Mouse (Mus musculus) heart, embryonic 11.5 days (tissue): ENCODE results near the gene Selenow. TPM values are rescaled to one million over a fixed set of nuclear protein-coding genes. Genes with fewer than 3 reads are reported as not detected.
"Not testable (repeated sequence)": the region's sequence is repeated elsewhere in the genome, so short reads cannot be mapped to it uniquely, and the experiment has no call there.

Source experiments
- ATAC-seq: fragments of 200-750 bp; cut with Nextera tagmentation; replicated peaks from 2 replicates; pipeline ENCODE4 v1.8.0; 2017; ENCODE audit warnings: moderate library complexity; ENCODE audit not compliant: insufficient number of reproducible peaks, low FRiP score, low TSS enrichment
- H3K27ac ChIP-seq: fragments of 300-500 bp; sonication (generic); 2 replicates; pipeline ENCODE4 v1.5.1; 2014; ENCODE audit warnings: mild to moderate bottlenecking, low read depth, low read length
- H3K27me3 ChIP-seq: fragments of 300-500 bp; sonication (generic); 2 replicates; pipeline ENCODE4 v1.6.1; 2014; ENCODE audit warnings: mild to moderate bottlenecking, low read length, mixed read lengths; ENCODE audit not compliant: control insufficient read depth, insufficient read depth
- H3K36me3 ChIP-seq: fragments of 300-500 bp; sonication (generic); 2 replicates; pipeline ENCODE4 v1.6.1; 2014; ENCODE audit warnings: mild to moderate bottlenecking, low read length, moderate library complexity, mixed read lengths; ENCODE audit not compliant: control insufficient read depth, insufficient read depth
- H3K4me1 ChIP-seq: fragments of 300-500 bp; sonication (generic); 2 replicates; pipeline ENCODE4 v1.6.1; 2014; ENCODE audit warnings: low read length; ENCODE audit not compliant: control insufficient read depth, insufficient read depth
- H3K4me2 ChIP-seq: fragments of 300-500 bp; sonication (generic); 2 replicates; pipeline ENCODE4 v1.6.1; 2014; ENCODE audit warnings: mild to moderate bottlenecking, moderate library complexity
- H3K4me3 ChIP-seq: fragments of 300-500 bp; sonication (generic); 2 replicates; pipeline ENCODE4 v1.5.1; 2014; ENCODE audit warnings: low read depth, low read length
- H3K9ac ChIP-seq: fragments of 300-500 bp; sonication (generic); 2 replicates; pipeline ENCODE4 v1.6.1; 2014; ENCODE audit warnings: mild to moderate bottlenecking, low read depth, low read length, moderate library complexity
- H3K9me3 ChIP-seq: fragments of 300-500 bp; sonication (generic); replicated peaks from 2 replicates; pipeline ENCODE4 v1.6.1; 2016; ENCODE audit warnings: low read length; ENCODE audit not compliant: control insufficient read depth
- WGBS: fragments of 180-500 bp; shearing (Covaris S2); extraction: QIAGEN DNeasy Blood & Tissue Kit; methylation state at CpG from one replicate; pipeline ENCODE4 v1.1.7; 2014; ENCODE audit not compliant: insufficient replicate concordance; 5-methylcytosine and 5-hydroxymethylcytosine counted together
- polyA plus RNA-seq: library from polyadenylated mRNA; unstranded; fragments of >200 nt; fragmentation: Nextera tagmentation; extraction: Ambion mirVana; gene quantifications from 2 replicates; pipeline ENCODE4 v1.2.1, GENCODE M21; 2014

The Selenow gene
- polyA plus RNA-seq, 1 experiment from 2014 or later, result 726 TPM

DNA sequence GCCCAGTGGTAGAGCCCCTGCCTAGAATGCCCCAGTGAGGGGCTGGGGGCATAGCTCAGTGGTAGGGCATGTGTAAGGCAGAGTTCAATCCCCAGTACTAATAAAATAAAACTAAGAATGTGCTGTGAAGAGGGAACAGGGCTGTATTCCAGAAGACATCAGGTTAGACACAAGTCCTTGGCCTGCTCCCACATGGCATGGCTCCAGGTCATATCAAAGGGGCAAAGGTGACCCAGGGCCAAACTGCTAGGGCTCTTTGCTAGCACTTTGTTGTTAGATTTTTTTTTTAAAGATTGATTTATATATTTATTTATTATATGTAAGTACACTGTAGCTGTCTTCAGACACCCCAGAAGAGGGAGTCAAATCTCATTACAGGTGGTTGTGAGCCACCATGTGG lies 3.8 kb downstream of the Selenow start:
- H3K4me2 ChIP-seq, result no peak overlapping the region
- H3K4me1 ChIP-seq, result peaks cover 14% of the 10 kb centered on the region
- H3K27ac ChIP-seq, result no peak overlapping the region
- H3K9me3 ChIP-seq, result no peaks in the 10 kb centered on the region
- no peak for ATAC-seq
- H3K27me3 ChIP-seq, result no peaks in the 10 kb centered on the region
- no peak overlapping the region for H3K9ac ChIP-seq
- H3K36me3 ChIP-seq, result peaks cover 23% of the 10 kb centered on the region
- H3K4me3 ChIP-seq, result no peak overlapping the region

DNA sequence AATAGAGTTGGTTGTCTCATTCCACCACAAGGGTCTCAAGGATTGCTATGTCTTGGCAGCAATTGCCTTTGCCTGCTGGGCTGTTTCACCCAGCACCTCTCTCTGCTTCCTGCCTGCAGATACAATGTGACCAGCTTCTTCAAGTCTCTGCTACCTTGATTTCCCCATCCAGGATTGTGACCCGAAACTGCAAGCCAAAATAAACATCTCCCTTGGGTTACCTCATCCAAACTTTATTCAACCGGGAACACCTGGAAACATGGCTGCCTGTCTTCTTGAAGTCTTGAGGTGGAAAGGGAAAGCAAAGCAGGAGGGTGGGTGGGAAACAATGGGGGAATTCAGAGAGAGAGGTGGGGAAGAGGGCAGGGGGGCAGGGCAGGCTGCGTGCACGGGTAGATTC lies 5.2 kb downstream of the Selenow start:
- no peak for ATAC-seq
- H3K4me3 ChIP-seq, result no peak overlapping the region
- H3K36me3 ChIP-seq, result peaks cover 23% of the 10 kb centered on the region
- no peak overlapping the region for H3K4me2 ChIP-seq
- no peak overlapping the region for H3K9ac ChIP-seq
- H3K9me3 ChIP-seq, result no peaks in the 10 kb centered on the region
- WGBS, result 85% methylated on average over 4 of the region's 4 CpGs
- H3K4me1 ChIP-seq, result peaks cover 14% of the 10 kb centered on the region
- no peaks in the 10 kb centered on the region for H3K27me3 ChIP-seq
- no peak overlapping the region for H3K27ac ChIP-seq

DNA sequence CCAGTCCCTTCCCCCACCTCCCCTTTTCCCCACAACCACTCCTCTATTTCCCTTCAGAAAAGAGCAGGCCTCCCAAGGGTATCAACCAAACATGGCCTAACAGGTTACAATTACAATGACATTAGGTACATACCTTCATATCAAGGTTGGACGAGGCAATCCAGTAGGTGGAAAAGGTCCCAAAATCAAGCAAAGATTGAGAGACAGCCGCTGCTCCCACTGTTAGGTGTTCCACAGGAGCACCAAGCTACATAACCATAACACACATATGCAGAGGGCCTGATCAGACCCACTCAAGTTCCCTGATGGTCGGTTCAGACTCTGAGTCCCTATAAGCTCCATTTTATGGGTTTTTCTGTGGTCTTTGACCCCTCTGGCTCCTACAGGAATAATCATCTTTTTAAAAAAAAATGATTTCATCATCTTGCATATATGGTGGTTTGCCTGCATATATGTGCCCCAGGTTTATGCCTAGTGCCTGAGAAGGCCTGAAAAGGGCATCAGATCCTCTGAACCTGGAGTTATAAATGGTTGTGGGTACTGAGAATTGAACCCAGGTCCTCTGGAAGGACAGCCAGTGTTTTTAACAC lies 6.0 kb downstream of the Selenow start:
- H3K4me3 ChIP-seq, result no peak overlapping the region
- ATAC-seq, result no peak
- H3K4me1 ChIP-seq, result peaks cover 11% of the 10 kb centered on the region
- peaks cover 23% of the 10 kb centered on the region for H3K36me3 ChIP-seq
- H3K27ac ChIP-seq, result no peak overlapping the region
- H3K27me3 ChIP-seq, result no peaks in the 10 kb centered on the region
- no peak overlapping the region for H3K9ac ChIP-seq
- 79% methylated on average over 3 of the region's 3 CpGs for WGBS
- no peak overlapping the region for H3K4me2 ChIP-seq
- no peaks in the 10 kb centered on the region for H3K9me3 ChIP-seq

DNA sequence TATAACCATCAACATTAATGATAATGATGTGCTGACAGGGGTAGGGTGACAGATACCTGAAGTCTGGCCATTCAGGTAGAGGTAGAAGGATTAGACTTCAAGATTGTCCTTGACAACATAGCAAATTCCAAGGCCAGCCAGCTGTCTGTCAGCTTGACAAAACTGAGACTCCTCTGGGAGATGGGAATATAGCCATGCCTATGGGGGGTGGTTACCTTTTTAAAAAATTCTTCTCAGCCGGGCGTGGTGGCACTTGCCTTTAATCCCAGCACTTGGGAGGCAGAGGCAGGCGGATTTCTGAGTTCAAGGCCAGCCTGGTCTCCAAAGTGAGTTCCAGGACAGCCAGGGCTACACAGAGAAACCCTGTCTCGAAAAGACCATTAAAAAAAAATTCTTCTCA lies 6.5 kb downstream of the Selenow start:
- not testable (repeated sequence) for H3K4me2 ChIP-seq, H3K4me1 ChIP-seq, H3K4me3 ChIP-seq, H3K27me3 ChIP-seq, H3K9me3 ChIP-seq, ATAC-seq, H3K27ac ChIP-seq, H3K9ac ChIP-seq
- H3K36me3 ChIP-seq, result peaks cover 23% of the 10 kb centered on the region
- 88% methylated on average over 4 of the region's 4 CpGs for WGBS

DNA sequence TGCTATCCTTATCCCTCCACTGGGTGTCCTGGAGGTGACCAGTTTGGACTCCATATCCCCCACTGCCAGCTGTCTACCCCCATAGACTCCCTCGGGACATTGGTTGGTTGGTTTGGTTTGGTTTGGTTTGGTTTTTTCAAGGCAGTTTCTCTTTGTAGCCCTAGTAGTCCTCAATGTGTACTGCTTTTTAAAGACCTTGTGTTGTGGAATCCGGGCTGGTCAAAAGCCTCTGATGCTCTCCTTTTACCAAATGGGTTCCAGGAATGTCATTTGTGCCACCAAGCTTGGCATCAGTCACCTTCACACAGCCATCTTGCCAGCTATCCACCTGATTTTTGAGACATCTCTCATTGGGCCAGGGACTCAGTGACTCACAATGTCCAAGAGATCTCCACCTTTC lies 7.5 kb downstream of the Selenow start:
- no peak overlapping the region for H3K4me2 ChIP-seq
- peaks cover 16% of the 10 kb centered on the region for H3K36me3 ChIP-seq
- no peak overlapping the region for H3K9ac ChIP-seq
- H3K9me3 ChIP-seq, result no peaks in the 10 kb centered on the region
- no peak overlapping the region for H3K27ac ChIP-seq
- no peaks in the 10 kb centered on the region for H3K4me1 ChIP-seq
- ATAC-seq, result no peak
- 77% methylated on average over 2 of the region's 2 CpGs for WGBS
- no peak overlapping the region for H3K4me3 ChIP-seq
- H3K27me3 ChIP-seq, result no peaks in the 10 kb centered on the region

DNA sequence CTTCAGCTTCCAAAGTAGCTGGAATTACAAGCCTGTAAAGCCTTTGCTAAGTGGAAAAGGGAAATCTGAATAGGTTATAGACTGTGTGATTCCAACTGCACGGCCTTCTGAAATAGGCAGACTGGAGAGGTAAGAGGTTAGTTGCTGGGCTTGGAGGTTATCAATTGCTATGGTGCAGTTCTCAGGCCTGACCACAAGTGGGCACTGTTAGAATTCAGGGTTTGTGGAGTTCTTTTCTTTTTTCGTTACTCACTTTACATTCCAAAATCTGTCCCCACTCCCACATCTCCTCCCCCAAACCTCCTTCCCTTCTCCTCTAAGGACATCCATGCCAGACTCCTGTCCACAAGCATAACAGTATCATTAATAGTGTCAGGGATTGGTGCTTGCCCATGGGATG lies 8.0 kb downstream of the Selenow start:
- Histone ChIP-seq H3K9me3 (no peaks in the 10 kb centered on the region), H3K36me3 (peaks cover 11% of the 10 kb centered on the region), H3K4me1 (no peaks in the 10 kb centered on the region), H3K9ac (no peak overlapping the region), H3K27ac (no peak overlapping the region), H3K27me3 (no peaks in the 10 kb centered on the region), H3K4me2 (no peak overlapping the region), H3K4me3 (no peak overlapping the region)
- WGBS, result 29% methylated on average over 2 of the region's 2 CpGs
- ATAC-seq, result no peak

DNA sequence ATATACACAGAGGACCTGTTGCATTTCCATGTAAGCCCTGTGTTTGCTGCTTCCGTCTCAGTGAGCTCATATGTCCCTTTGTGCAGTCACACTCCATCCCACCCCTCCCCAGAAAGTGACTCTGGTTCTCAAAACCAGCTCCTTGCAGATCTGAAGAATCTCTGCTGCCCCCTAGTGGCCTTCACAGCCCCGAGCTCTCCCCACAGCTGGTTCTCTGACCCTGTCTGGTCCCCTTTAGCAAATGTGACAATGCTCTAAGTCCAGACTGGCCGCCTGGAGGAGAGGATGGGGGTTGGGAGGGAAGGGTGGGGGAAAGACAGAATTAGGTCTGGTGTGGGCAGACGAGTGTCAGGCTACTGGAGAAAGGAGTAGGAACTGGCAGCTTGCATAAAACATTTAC lies 10.0 kb downstream of the Selenow start:
- Histone ChIP-seq H3K36me3 (0 out of 2 replicates have a peak, but pooled peaks cover 4% of the 10 kb centered on the region), H3K27ac (no peak overlapping the region), H3K9me3 (no peaks in the 10 kb centered on the region), H3K4me3 (no peak overlapping the region), H3K4me1 (no peaks in the 10 kb centered on the region), H3K9ac (no peak overlapping the region), H3K4me2 (no peak overlapping the region), H3K27me3 (no peaks in the 10 kb centered on the region)
- ATAC-seq, result peak; percentile 56
- 0% methylated on average over 4 of the region's 4 CpGs for WGBS

DNA sequence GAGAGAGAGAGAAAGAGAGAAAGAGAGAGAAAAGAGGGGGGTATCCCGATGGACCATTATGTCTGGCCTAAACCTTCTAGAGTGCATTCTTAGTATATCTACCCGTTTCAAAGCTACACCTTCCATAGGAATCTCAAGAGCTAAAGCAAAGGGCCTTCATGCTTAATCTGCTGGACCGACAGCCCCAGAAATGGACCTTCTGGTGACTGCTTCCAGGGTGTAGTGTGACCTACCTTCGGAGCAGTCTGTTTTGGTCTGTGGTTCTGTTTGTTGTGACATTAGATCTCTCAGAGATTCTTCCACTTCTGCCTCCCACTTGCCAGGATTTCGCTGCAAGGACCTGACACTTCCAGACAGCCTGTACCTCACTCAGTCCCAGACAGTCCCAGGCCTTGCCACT lies 11.7 kb downstream of the Selenow start:
- H3K4me3 ChIP-seq, result no peak overlapping the region
- H3K27ac ChIP-seq, result no peak overlapping the region
- H3K4me1 ChIP-seq, result no peaks in the 10 kb centered on the region
- H3K9me3 ChIP-seq, result no peaks in the 10 kb centered on the region
- H3K27me3 ChIP-seq, result no peaks in the 10 kb centered on the region
- H3K4me2 ChIP-seq, result no peak overlapping the region
- H3K9ac ChIP-seq, result no peak overlapping the region
- no peaks in the 10 kb centered on the region for H3K36me3 ChIP-seq
- 72% methylated on average over 5 of the region's 5 CpGs for WGBS
- no peak for ATAC-seq

DNA sequence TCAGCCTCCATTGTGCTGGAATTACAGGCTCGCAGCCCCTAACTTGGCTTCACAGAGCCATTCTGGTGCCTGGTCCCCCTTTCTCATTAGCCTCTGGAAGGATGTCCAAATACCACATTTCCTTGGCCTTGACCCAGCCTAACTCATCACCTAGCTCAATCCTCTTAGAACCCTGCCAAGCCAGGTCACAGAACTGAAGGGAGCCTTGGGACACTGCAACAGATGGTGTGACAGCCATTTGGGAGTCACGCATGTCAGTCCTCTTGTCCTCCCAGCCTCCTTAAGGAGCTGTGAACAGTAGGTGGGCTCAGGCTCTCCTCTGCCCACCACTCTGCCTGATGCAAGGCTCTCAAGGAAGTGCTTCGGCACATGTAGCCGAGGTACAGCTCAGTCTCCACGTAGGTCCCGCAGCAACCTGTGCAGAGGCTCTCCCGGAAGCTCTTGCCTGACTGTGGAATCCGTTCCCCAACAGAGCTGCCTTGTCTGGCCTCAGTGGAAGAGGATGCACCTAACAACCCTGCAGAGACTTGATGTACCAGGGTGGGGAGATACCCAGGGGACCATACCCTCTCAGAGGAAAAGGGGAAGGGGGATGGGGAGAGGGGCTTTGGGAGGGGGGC lies 14.1 kb downstream of the Selenow start:
- Histone ChIP-seq H3K9me3 (no peaks in the 10 kb centered on the region), H3K4me1 (no peaks in the 10 kb centered on the region), H3K27me3 (no peaks in the 10 kb centered on the region), H3K9ac (no peak overlapping the region), H3K4me3 (no peak overlapping the region), H3K27ac (no peak overlapping the region), H3K36me3 (no peaks in the 10 kb centered on the region), H3K4me2 (no peak overlapping the region)
- 47% methylated on average over 8 of the region's 8 CpGs for WGBS
- no peak for ATAC-seq
